Mouse (Mus musculus) layer of hippocampus, adult 2 months (tissue): ENCODE data around the gene Gm21874. TPM values are rescaled to one million over a fixed set of nuclear protein-coding genes. Genes with fewer than 3 reads are reported as not detected.
"Not testable (repeated sequence)": the region's sequence is repeated elsewhere in the genome, so short reads cannot be mapped to it uniquely, and the experiment has no call there.

Experiments used
- DNase-seq, 2 experiments: peaks; one replicate each; pipeline ENCODE4 v3.0.0; 2022; ENCODE audit warnings: low spot score in 2 of 2
- H3K27ac ChIP-seq: fragments of 200-600 bp; 2 replicates; pipeline ENCODE4 v1.8.1; 2022
- H3K4me3 ChIP-seq: fragments of 200-600 bp; 2 replicates; pipeline ENCODE4 v1.8.1; 2022; ENCODE audit warnings: mild to moderate bottlenecking
- long read RNA-seq, 2 experiments: library from polyadenylated mRNA; stranded (forward); transcript quantifications; one replicate each; pipeline ENCODE4 v2.0.0; 2021; ENCODE audit warnings: borderline mapping rate in 2 of 2
- total RNA-seq, 2 experiments: library from RNA; stranded (reverse); gene quantifications; 2 replicates each; pipeline ENCODE4 v1.2.3; 2021

The Gm21874 gene
- not detected for total RNA-seq
- long read RNA-seq, experiment 1: 0 reads
- long read RNA-seq, experiment 2: 0 reads

DNA sequence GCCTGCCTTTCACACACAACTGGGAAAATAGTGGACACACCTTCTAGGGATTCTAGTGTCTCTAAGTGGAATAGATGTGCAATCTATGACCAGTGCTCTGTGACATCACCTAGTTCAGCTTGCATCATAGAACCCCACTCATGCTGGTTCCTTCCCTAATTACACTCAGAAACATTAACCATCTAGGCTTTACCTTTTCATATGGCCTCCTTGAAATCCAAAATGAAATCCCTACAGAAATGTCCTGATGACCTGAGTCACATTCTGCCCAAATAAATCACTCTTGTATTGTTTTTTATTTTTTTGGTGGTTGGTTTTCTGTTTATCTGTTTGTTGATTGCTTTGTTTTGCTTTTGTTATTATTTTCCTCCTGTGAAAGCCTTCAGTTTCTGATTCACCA is at the start of gene Gm21874:
Gm21874 (minus strand) TSS at position 101 of the 400 bp plus-strand sequence.
- DNase-seq, H3K27ac ChIP-seq, H3K4me3 ChIP-seq: not testable (repeated sequence)

Other genes starting within 250 kb of the Gm21874 start
- not detected for gene Gm21721, start 214.0 kb downstream of the Gm21874 start, total RNA-seq
- gene Gm21812, start 69.0 kb downstream of the Gm21874 start, total RNA-seq: not detected